Mouse (Mus musculus) c-Kit-positive CD71-negative TER-119-negative erythroid progenitor cells, embryonic 14.5 days (primary cell): ENCODE measurements around the gene Srsf9.
"Not testable (repeated sequence)": the region's sequence is repeated elsewhere in the genome, so short reads cannot be mapped to it uniquely, and the experiment has no call there.

Source experiments
- DNase-seq: peaks from one replicate; pipeline ENCODE4 v3.0.0-alpha.2; 2013; ENCODE audit warnings: low read depth

The Srsf9 gene

GRCm38 (mm10) chr5:115326875-115327609 lies at the start of gene Srsf9:
Gene Srsf9, plus strand, starts transcription at chr5:115327177.
- peak; percentile 93 for DNase-seq

DNA sequence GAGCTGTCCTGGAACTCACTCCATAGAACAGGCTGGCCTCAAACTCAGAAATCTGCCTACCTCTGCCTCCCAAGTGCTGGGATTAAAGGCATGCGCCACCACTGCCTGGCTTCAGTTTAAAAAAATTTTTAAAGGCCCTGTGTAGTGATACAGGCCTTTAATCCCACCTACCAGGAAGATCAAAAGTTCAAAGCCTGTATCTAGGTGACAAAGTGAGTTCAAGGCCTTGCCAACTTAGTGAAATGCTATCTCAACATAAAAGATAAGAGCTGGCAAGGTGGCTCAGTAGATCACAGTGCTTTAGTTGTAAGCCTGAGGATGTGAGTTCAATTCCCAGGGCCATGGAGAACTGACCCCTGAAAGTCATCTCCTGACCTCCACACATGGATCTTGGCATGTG lies 48.9 kb upstream of the Srsf9 start:
- DNase-seq: no peak

DNA sequence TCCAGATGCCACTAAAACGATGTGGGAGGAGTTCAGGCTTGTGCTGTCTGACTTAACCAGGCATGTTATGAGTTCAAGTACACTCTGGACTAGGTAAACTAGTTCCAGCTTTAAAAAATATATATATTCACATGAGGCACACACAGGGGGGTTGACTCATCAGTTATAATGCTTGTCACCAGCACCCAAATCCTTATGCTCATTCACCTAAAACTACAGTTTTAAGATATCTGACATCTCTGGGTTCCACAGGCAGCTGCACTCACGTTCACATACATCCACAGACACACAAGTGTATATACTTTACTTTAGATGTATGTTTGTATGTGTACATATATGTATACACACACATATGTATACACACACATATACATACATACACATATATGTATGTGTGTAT lies 48.2 kb upstream of the Srsf9 start:
- DNase-seq: no peak

DNA sequence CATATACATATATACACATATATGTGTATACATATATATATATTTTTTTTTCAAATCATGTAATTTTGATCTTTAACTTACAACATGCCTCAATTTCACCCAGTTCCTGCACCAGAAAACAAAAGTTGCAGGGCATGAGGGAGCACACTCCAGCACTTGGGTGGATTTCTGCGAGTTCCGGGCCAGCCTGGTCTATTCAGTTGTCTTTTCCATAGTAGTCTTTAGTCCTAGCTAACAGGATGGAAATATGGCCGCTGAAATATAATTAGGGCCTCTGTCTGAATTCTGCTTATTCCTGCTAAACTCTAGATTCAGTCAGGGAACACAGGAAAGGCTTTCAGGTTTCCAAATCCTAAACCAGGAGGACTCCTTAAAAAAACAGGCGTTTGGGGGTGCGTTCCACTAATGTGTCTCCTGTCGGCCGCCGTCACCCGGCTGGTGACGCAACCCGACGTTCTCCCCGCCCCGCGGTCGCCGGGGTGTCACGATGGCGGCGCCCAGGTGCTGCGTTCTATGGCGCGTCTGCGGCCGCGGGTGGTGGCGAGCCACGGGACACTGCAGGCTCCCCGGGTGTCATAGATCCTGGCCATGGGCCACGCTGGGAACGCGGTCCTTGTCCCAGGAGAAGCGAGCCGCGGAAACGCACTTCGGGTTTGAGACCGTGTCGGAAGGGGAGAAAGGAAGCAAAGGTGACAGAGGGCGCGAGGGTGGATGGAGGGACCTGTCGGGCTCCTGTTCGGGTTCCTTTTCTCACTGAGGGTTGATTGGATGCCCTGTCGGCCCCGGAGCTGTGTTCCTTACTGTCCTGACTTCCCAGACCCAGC lies 47.5 kb upstream of the Srsf9 start, which contains the start of gene Coq5:
TSS of gene Coq5 (plus strand) at position 441 of the 824 bp plus-strand sequence.
- peak; percentile 69 for DNase-seq

- DNase-seq: no peak
Observed at GRCm38 (mm10) chr5:115280050-115280687, 46.8 kb upstream of the Srsf9 start.

- no peak for DNase-seq
Observed at GRCm38 (mm10) chr5:115284735-115285134, 42.2 kb upstream of the Srsf9 start.

DNA sequence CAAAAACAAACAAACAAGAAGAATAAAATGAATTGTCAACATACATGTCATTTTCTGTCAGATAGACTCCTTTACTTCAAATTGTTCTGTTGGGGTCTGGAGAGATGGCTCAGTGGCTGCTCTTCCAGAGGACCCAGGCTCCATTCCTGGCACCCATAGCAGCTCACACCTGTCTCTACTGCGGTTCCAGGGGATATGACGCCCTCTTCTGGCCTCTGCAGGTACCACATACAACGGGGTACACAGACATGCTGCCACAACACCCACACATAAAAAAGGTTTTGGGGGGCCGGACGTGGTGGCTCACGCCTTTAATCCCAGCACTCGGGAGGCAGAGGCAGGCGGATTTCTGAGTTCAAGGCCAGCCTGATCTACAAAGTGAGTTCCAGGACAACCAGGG lies 32.8 kb upstream of the Srsf9 start:
- no peak for DNase-seq

GRCm38 (mm10) chr5:115296347-115296746 lies 30.6 kb upstream of the Srsf9 start:
- no peak for DNase-seq

DNA sequence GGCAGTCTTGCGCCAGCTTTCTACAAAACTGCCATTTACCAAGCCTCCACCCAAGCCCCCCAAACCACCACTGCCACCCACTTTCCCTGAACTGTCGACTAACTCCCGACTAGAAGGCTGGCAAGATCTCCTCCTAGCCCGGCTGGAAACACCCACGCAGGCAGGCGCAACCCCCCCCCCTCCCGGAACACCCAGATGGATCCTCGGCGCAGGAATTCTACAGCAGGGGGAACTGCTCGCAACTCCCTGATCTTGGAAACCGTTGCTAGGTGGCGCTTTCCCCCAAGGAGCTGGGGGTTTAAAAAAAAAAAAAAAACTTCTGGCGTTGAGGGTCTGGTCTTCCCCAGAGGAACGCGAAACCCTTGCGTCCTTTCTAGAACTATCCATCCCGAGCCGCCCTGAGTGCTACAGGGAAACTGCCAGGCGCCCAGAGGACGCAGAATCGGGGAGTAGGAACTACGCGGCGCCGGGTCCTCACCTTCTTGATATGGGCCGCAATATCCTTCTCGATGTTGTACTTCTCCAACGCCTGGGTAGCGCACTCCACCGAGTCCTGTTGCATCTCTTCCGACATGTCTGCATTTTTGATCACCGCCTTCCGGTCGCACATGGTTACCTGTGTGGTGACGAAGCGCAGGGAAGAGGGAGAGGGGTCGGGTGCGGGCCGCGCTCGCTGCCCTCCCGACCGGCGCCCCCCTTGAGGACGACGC lies 26.8 kb upstream of the Srsf9 start:
- DNase-seq: no peak

GRCm38 (mm10) chr5:115300792-115301614 lies 26.0 kb upstream of the Srsf9 start, which contains the start of gene Dynll1:
Gene Dynll1, minus strand, starts transcription at chr5:115300999.
- DNase-seq: peak; percentile 100

- DNase-seq: no peak
Observed at GRCm38 (mm10) chr5:115301615-115302014, 25.4 kb upstream of the Srsf9 start.

GRCm38 (mm10) chr5:115302190-115302589 lies 24.8 kb upstream of the Srsf9 start:
- not testable (repeated sequence) for DNase-seq

GRCm38 (mm10) chr5:115312354-115312753 lies 14.6 kb upstream of the Srsf9 start:
- no peak for DNase-seq

GRCm38 (mm10) chr5:115312816-115313667 lies 13.9 kb upstream of the Srsf9 start:
- DNase-seq: no peak

- DNase-seq: no peak
Observed at GRCm38 (mm10) chr5:115313668-115313943, 13.4 kb upstream of the Srsf9 start.

GRCm38 (mm10) chr5:115316968-115317644 lies 9.9 kb upstream of the Srsf9 start:
- no peak for DNase-seq

DNA sequence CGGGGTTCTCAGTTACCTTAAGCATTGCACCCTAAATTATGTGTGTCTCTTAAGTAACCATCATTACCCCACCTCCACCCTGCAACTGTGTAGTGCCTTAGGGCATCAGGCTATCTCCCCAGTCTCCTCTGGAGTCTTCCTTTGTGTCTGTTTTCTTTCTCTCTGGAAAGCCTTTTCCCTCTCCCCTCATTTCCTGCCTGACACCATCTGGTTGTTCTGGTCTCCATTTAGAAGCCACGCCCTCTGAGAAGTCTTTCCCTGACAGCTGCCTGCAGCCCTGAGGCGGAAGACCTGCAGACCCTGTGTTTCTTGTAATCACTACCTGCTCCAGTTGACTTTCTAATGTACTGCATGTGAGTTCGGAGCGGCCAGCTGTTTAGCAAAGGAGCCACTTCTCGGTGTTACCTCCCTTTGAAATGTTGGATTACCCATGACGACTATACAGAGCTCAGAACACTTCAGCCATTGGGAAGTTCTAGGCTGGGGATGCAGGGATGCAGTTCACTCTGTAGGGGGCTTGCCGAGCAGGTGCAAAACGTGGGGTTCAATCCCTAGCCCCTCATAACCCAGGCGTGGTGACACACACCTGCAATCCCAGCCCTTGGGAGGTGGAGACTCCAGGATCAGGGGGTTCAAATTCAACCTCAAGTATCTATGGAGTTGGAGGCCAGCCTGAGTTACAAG lies 9.2 kb upstream of the Srsf9 start:
- no peak for DNase-seq

DNA sequence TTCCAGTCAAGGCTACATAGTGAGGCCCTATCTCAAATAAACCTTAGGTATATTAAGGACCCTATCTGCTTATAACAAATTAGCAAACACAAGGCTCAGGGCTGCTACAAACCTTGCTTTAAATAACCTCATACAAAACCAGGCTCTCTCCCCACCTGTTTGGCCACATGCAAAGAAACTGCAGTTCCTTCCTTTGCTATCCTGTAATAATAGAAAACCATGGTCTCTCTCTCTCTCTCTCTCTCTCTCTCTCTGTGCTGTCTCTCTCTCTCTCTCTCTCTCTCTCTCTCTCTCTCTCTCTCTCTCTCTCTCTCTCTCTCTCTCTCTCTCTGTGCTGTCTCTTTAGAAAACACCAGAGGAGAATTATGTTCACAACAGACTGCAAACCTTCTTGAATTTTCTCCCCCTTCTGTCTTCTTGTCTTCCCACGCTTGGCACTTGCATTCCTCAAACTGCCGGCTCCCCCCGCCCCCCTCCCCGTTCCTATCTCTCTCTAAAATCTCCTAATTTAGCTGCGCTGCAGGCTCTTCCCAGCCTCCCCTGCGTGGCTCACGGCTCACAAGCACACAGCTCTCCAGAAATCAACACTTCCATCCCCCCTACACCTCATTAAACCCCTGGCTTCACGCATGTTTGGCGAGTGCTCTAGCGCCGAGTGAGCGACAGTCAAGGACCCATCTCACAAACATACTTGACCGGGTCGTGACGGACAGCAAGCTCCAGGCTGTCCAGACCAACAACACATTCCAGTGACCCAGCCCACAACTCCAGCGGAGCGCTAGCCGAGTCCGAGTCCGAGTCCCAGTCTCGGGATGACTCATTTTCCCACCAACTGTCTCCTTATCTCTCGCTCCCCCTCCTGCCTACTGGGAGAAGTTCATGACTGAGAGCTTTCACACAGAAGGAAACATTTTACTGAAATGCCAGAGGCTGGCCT lies 7.7 kb upstream of the Srsf9 start:
- no peak for DNase-seq
